Mouse (Mus musculus): Measurements from ENCODE around the gene Cplx1.

Gene Cplx1

GRCm38 (mm10) chr5:108549489-108550206 lies at the start of gene Cplx1:
Cplx1 (minus strand) TSS chr5:108550024.
- DNase-seq (ENCODE audit: low read depth, low spot score) = peak; percentile 84

- no peak for DNase-seq (ENCODE audit: low read depth, low spot score)
These were observed 31.6 kb upstream of the Cplx1 start for GRCm38 (mm10) chr5:108581361-108581891.

GRCm38 (mm10) chr5:108573054-108573453 lies 23.2 kb upstream of the Cplx1 start:
- no peak for DNase-seq (ENCODE audit: low read depth, low spot score)

GRCm38 (mm10) chr5:108570991-108571390 lies 21.2 kb upstream of the Cplx1 start:
- DNase-seq (ENCODE audit: low read depth, low spot score) = no peak

GRCm38 (mm10) chr5:108567104-108567503 lies 17.3 kb upstream of the Cplx1 start:
- DNase-seq (ENCODE audit: low read depth, low spot score) = no peak

GRCm38 (mm10) chr5:108566523-108566922 lies 16.7 kb upstream of the Cplx1 start:
- DNase-seq (ENCODE audit: low read depth, low spot score) = no peak

- no peak for DNase-seq (ENCODE audit: low read depth, low spot score)
These were observed 15.6 kb upstream of the Cplx1 start for GRCm38 (mm10) chr5:108565381-108565780.

GRCm38 (mm10) chr5:108564346-108564745 lies 14.5 kb upstream of the Cplx1 start:
- no peak for DNase-seq (ENCODE audit: low read depth, low spot score)

GRCm38 (mm10) chr5:108562483-108562882 lies 12.7 kb upstream of the Cplx1 start:
- no peak for DNase-seq (ENCODE audit: low read depth, low spot score)

- DNase-seq (ENCODE audit: low read depth, low spot score) = no peak
These were observed 7.2 kb upstream of the Cplx1 start for GRCm38 (mm10) chr5:108556986-108557385.

- DNase-seq (ENCODE audit: low read depth, low spot score) = no peak
These were observed 4.2 kb upstream of the Cplx1 start for GRCm38 (mm10) chr5:108554041-108554440.

GRCm38 (mm10) chr5:108550207-108550594 lies 377 bp upstream of the Cplx1 start:
- DNase-seq (ENCODE audit: low read depth, low spot score) = peak; percentile 49

- no peak for DNase-seq (ENCODE audit: low read depth, low spot score)
These were observed 711 bp downstream of the Cplx1 start for GRCm38 (mm10) chr5:108549137-108549488.

GRCm38 (mm10) chr5:108547636-108548035 lies 2.2 kb downstream of the Cplx1 start:
- no peak for DNase-seq (ENCODE audit: low read depth, low spot score)

- no peak for DNase-seq (ENCODE audit: low read depth, low spot score)
These were observed 6.1 kb downstream of the Cplx1 start for GRCm38 (mm10) chr5:108543516-108544291.

GRCm38 (mm10) chr5:108534188-108534587 lies 15.6 kb downstream of the Cplx1 start:
- no peak for DNase-seq (ENCODE audit: low read depth, low spot score)

GRCm38 (mm10) chr5:108522597-108522996 lies 27.2 kb downstream of the Cplx1 start:
- no peak for DNase-seq (ENCODE audit: low read depth, low spot score)

GRCm38 (mm10) chr5:108521896-108522295 lies 27.9 kb downstream of the Cplx1 start:
- DNase-seq (ENCODE audit: low read depth, low spot score) = no peak

GRCm38 (mm10) chr5:108521016-108521415 lies 28.8 kb downstream of the Cplx1 start:
- DNase-seq (ENCODE audit: low read depth, low spot score) = peak; percentile 15

GRCm38 (mm10) chr5:108520153-108520552 lies 29.7 kb downstream of the Cplx1 start:
- DNase-seq (ENCODE audit: low read depth, low spot score) = no peak

GRCm38 (mm10) chr5:108518951-108519350 lies 30.9 kb downstream of the Cplx1 start:
- peak; percentile 14 for DNase-seq (ENCODE audit: low read depth, low spot score)

GRCm38 (mm10) chr5:108518106-108518885 lies 31.5 kb downstream of the Cplx1 start:
- DNase-seq (ENCODE audit: low read depth, low spot score) = no peak

Measured in R1 (cell line).